Mouse (Mus musculus) liver, adult 2 months (tissue): Measurements from ENCODE around the gene Lypla2.

Source experiments
- CTCF ChIP-seq: fragments of 200-500 bp; IDR thresholded peaks from 2 replicates; pipeline ENCODE4 v1.5.1; 2011; ENCODE audit warnings: low read depth, low read length, control low read depth
- POLR2A ChIP-seq: fragments of 200-500 bp; IDR thresholded peaks from 2 replicates; pipeline ENCODE4 v1.6.1; 2011; ENCODE audit warnings: low read length, control low read depth; ENCODE audit not compliant: insufficient read depth; ENCODE audit errors: extremely low read depth

GRCm38 (mm10) chr4:135972911-135973811 lies 735 bp upstream of the Lypla2 start:
- TF ChIP-seq POLR2A (no peak), CTCF (no peak)
